Mouse (Mus musculus) megakaryocyte progenitor cell, adult 5-6 weeks (primary cell): ENCODE measurements around the gene Fam222b. TPM values are rescaled to one million over a fixed set of nuclear protein-coding genes. Genes with fewer than 3 reads are reported as not detected.

Experiments used
- ATAC-seq: replicated peaks from 2 replicates; pipeline ENCODE4 v1.8.0; 2016; ENCODE audit warnings: mild to moderate bottlenecking, moderate TSS enrichment, inconsistent platforms; ENCODE audit not compliant: poor library complexity
- total RNA-seq, 2 experiments: library from RNA; stranded (forward) in 1 of 2; stranded (reverse) in 1 of 2; fragments of 157-497, 149-512 nt in 1 of 2; fragments of 200-1000 nt in 1 of 2; gene quantifications; 2 replicates each; pipeline versions ENCODE4 v1.2.3 to v1.2.4; 2015 to 2017

The Fam222b gene
- total RNA-seq, 2 experiments from 2014 or later: 6.0 to 20.3 TPM

GRCm38 (mm10) chr11:78086925-78087479 is 7.5 kb upstream of the Fam222b start:
- ATAC-seq: no peak

- ATAC-seq: no peak
Observed at GRCm38 (mm10) chr11:78087756-78088281, 6.6 kb upstream of the Fam222b start.

- no peak for ATAC-seq
Observed at GRCm38 (mm10) chr11:78094137-78094503, 340 bp upstream of the Fam222b start.

GRCm38 (mm10) chr11:78095144-78095516 is 670 bp downstream of the Fam222b start:
- ATAC-seq: no peak

GRCm38 (mm10) chr11:78097077-78097476 is 2.6 kb downstream of the Fam222b start:
- no peak for ATAC-seq

GRCm38 (mm10) chr11:78100746-78101145 is 6.3 kb downstream of the Fam222b start:
- ATAC-seq: peak; percentile 81

GRCm38 (mm10) chr11:78102142-78102541 is 7.7 kb downstream of the Fam222b start:
- ATAC-seq: no peak

GRCm38 (mm10) chr11:78102958-78103747 is 8.7 kb downstream of the Fam222b start:
- ATAC-seq: peak; percentile 68

GRCm38 (mm10) chr11:78104501-78104900 is 10.0 kb downstream of the Fam222b start:
- no peak for ATAC-seq

- no peak for ATAC-seq
Observed at GRCm38 (mm10) chr11:78113616-78114015, 19.2 kb downstream of the Fam222b start.

GRCm38 (mm10) chr11:78114676-78115366 is 20.4 kb downstream of the Fam222b start:
- no peak for ATAC-seq

GRCm38 (mm10) chr11:78115367-78116145 is 21.1 kb downstream of the Fam222b start:
- peak; percentile 97 for ATAC-seq

GRCm38 (mm10) chr11:78116146-78116410 is 21.6 kb downstream of the Fam222b start:
- ATAC-seq: no peak

- no peak for ATAC-seq
Observed at GRCm38 (mm10) chr11:78118467-78118866, 24.0 kb downstream of the Fam222b start.

- ATAC-seq: peak; percentile 30; the same call in 1 of the 2 replicates
Observed at GRCm38 (mm10) chr11:78119898-78120297, 25.4 kb downstream of the Fam222b start.

GRCm38 (mm10) chr11:78121176-78121575 is 26.7 kb downstream of the Fam222b start:
- no peak for ATAC-seq

GRCm38 (mm10) chr11:78122815-78123214 is 28.4 kb downstream of the Fam222b start:
- no peak for ATAC-seq

- ATAC-seq: no peak
Observed at GRCm38 (mm10) chr11:78123782-78124181, 29.3 kb downstream of the Fam222b start.

GRCm38 (mm10) chr11:78125691-78126090 is 31.2 kb downstream of the Fam222b start:
- ATAC-seq: peak; percentile 27

- peak; percentile 77 for ATAC-seq
Observed at GRCm38 (mm10) chr11:78126739-78127138, 32.3 kb downstream of the Fam222b start.

- ATAC-seq: no peak
Observed at GRCm38 (mm10) chr11:78129458-78129857, 35.0 kb downstream of the Fam222b start.
